Mouse (Mus musculus): ENCODE results near the gene Vmn2r22. TPM values are rescaled to one million over a fixed set of nuclear protein-coding genes. Genes with fewer than 3 reads are reported as not detected.
"Not testable (repeated sequence)": the region's sequence is repeated elsewhere in the genome, so short reads cannot be mapped to it uniquely, and the experiment has no call there.

Gene Vmn2r22
- polyA plus RNA-seq (2016; fragmentation: Nextera tagmentation; extraction: Ambion mirVana) = not detected in 2 replicates

- H3K36me3 ChIP-seq; DNase-seq (ENCODE audit: low spot score); H3K4me1 ChIP-seq; H3K9me3 ChIP-seq; H3K4me3 ChIP-seq; H3K27ac ChIP-seq; H3K27me3 ChIP-seq (ENCODE audit: insufficient read depth, poor library complexity, severe bottlenecking): not testable (repeated sequence)
- WGBS = 60% methylated on average over 3 of the region's 3 CpGs
These were observed at the start of gene Vmn2r22 for GRCm38 (mm10) chr6:123650625-123651024. TSS of gene Vmn2r22 (minus strand) at chr6:123650725.

- Histone ChIP-seq H3K36me3 (no peaks in the 10 kb centered on the region), H3K27ac (no peak overlapping the region), H3K27me3 (ENCODE audit: insufficient read depth, poor library complexity, severe bottlenecking) (no peaks in the 10 kb centered on the region), H3K4me1 (no peaks in the 10 kb centered on the region), H3K9me3 (no peaks in the 10 kb centered on the region), H3K4me3 (no peak overlapping the region)
- DNase-seq (ENCODE audit: low spot score) = no peak
These were observed 46.7 kb upstream of the Vmn2r22 start for GRCm38 (mm10) chr6:123697213-123697612.

GRCm38 (mm10) chr6:123696639-123697038 lies 46.1 kb upstream of the Vmn2r22 start:
- not testable (repeated sequence) for H3K4me3 ChIP-seq; H3K9me3 ChIP-seq; H3K4me1 ChIP-seq; H3K27ac ChIP-seq; H3K27me3 ChIP-seq (ENCODE audit: insufficient read depth, poor library complexity, severe bottlenecking); H3K36me3 ChIP-seq; DNase-seq (ENCODE audit: low spot score)
- WGBS = 35% methylated on average over 1 of the region's 1 CpGs

- Histone ChIP-seq H3K9me3 (no peaks in the 10 kb centered on the region), H3K4me3 (no peak overlapping the region), H3K27me3 (ENCODE audit: insufficient read depth, poor library complexity, severe bottlenecking) (no peaks in the 10 kb centered on the region), H3K27ac (no peak overlapping the region), H3K36me3 (no peaks in the 10 kb centered on the region), H3K4me1 (no peaks in the 10 kb centered on the region)
- DNase-seq (ENCODE audit: low spot score) = no peak
- WGBS = 52% methylated on average over 6 of the region's 6 CpGs
These were observed 6.5 kb upstream of the Vmn2r22 start for GRCm38 (mm10) chr6:123657040-123657439.

GRCm38 (mm10) chr6:123639394-123639793 lies 11.1 kb downstream of the Vmn2r22 start:
- not testable (repeated sequence) for H3K4me3 ChIP-seq; H3K9me3 ChIP-seq; H3K36me3 ChIP-seq; DNase-seq (ENCODE audit: low spot score); H3K27ac ChIP-seq; H3K4me1 ChIP-seq; H3K27me3 ChIP-seq (ENCODE audit: insufficient read depth, poor library complexity, severe bottlenecking)
- 73% methylated on average over 4 of the region's 4 CpGs for whole genome bisulfite sequencing

GRCm38 (mm10) chr6:123623784-123624183 lies 26.7 kb downstream of the Vmn2r22 start:
- WGBS = no CpG with 5 or more reads among the region's 2 CpGs
- not testable (repeated sequence) for DNase-seq (ENCODE audit: low spot score); H3K27ac ChIP-seq; H3K9me3 ChIP-seq; H3K4me3 ChIP-seq; H3K4me1 ChIP-seq; H3K36me3 ChIP-seq; H3K27me3 ChIP-seq (ENCODE audit: insufficient read depth, poor library complexity, severe bottlenecking)

GRCm38 (mm10) chr6:123588368-123588767 lies 62.2 kb downstream of the Vmn2r22 start:
- H3K4me3 ChIP-seq; H3K36me3 ChIP-seq; H3K4me1 ChIP-seq; H3K27ac ChIP-seq; H3K9me3 ChIP-seq; DNase-seq (ENCODE audit: low spot score); H3K27me3 ChIP-seq (ENCODE audit: insufficient read depth, poor library complexity, severe bottlenecking): not testable (repeated sequence)
- no CpG with 5 or more reads among the region's 5 CpGs for WGBS

- not testable (repeated sequence) for H3K4me3 ChIP-seq; H3K27ac ChIP-seq; H3K4me1 ChIP-seq; H3K27me3 ChIP-seq (ENCODE audit: insufficient read depth, poor library complexity, severe bottlenecking); DNase-seq (ENCODE audit: low spot score); H3K36me3 ChIP-seq; H3K9me3 ChIP-seq
- no CpG with 5 or more reads among the region's 2 CpGs for WGBS
These were observed 62.7 kb downstream of the Vmn2r22 start for GRCm38 (mm10) chr6:123587796-123588328.

GRCm38 (mm10) chr6:123583988-123584387 lies 66.5 kb downstream of the Vmn2r22 start:
- not testable (repeated sequence) for H3K4me1 ChIP-seq; H3K9me3 ChIP-seq; H3K27ac ChIP-seq; H3K4me3 ChIP-seq; H3K27me3 ChIP-seq (ENCODE audit: insufficient read depth, poor library complexity, severe bottlenecking); DNase-seq (ENCODE audit: low spot score); H3K36me3 ChIP-seq
- WGBS = no CpG with 5 or more reads among the region's 1 CpGs

GRCm38 (mm10) chr6:123574698-123575097 lies 75.8 kb downstream of the Vmn2r22 start:
- H3K36me3 ChIP-seq; H3K4me1 ChIP-seq; H3K4me3 ChIP-seq; H3K27me3 ChIP-seq (ENCODE audit: insufficient read depth, poor library complexity, severe bottlenecking); DNase-seq (ENCODE audit: low spot score); H3K27ac ChIP-seq; H3K9me3 ChIP-seq: not testable (repeated sequence)
- no CpG with 5 or more reads among the region's 2 CpGs for WGBS

Other genes with a start within 250 kb of the Vmn2r22 start
- not detected in 2 replicates for gene Vmn2r20, start 232.6 kb downstream of the Vmn2r22 start, polyA plus RNA-seq (2016; fragmentation: Nextera tagmentation; extraction: Ambion mirVana)
- not detected in 2 replicates for gene Vmn2r21, start 117.3 kb downstream of the Vmn2r22 start, polyA plus RNA-seq (2016; fragmentation: Nextera tagmentation; extraction: Ambion mirVana)
- gene Vmn2r23, start 51.9 kb upstream of the Vmn2r22 start, polyA plus RNA-seq (2016; fragmentation: Nextera tagmentation; extraction: Ambion mirVana) = not detected in 2 replicates
- gene Vmn2r24, start 128.2 kb upstream of the Vmn2r22 start, polyA plus RNA-seq (2016; fragmentation: Nextera tagmentation; extraction: Ambion mirVana) = not detected in 2 replicates
- not detected in 2 replicates for gene Vmn2r25, start 202.7 kb upstream of the Vmn2r22 start, polyA plus RNA-seq (2016; fragmentation: Nextera tagmentation; extraction: Ambion mirVana)

All from heart, embryonic 10.5 days (tissue).